Mouse (Mus musculus): Measurements from ENCODE around the gene Sppl3.

- no peak for TF ChIP-seq CTCF (IDR thresholded peaks at IDR 0.05)
- no peak for TF ChIP-seq EP300 (IDR thresholded peaks at IDR 0.05)
Observed at GRCm38 (mm10) chr5:115008307-115008706, 2.6 kb upstream of the Sppl3 start.

Measured in lung, postnatal 0 days (tissue).